Mouse (Mus musculus): ENCODE results near the gene Tjp2. TPM values are rescaled to one million over a fixed set of nuclear protein-coding genes. Genes with fewer than 3 reads are reported as not detected.

The Tjp2 gene
- polyA plus RNA-seq (2014; fragmentation: Illumina TruSeq; extraction: RNeasy Lipid Tissue Mini Kit (QIAGEN cat#74804); ENCODE audit: low read depth, low replicate concordance): 13.7 TPM

GRCm38 (mm10) chr19:24224500-24225304 is at the start of gene Tjp2:
Tjp2 (minus strand) TSS chr19:24225030.

Other genes starting within 250 kb of the Tjp2 start
- 43.6 TPM for gene Fam189a2, start 194.0 kb downstream of the Tjp2 start, polyA plus RNA-seq (2014; fragmentation: Illumina TruSeq; extraction: RNeasy Lipid Tissue Mini Kit (QIAGEN cat#74804); ENCODE audit: low read depth, low replicate concordance)
- gene Fxn, start 55.6 kb upstream of the Tjp2 start, polyA plus RNA-seq (2014; fragmentation: Illumina TruSeq; extraction: RNeasy Lipid Tissue Mini Kit (QIAGEN cat#74804); ENCODE audit: low read depth, low replicate concordance): 36.0 TPM

All from heart, adult 10 weeks (tissue).